Mouse (Mus musculus) lung, adult 2 months (tissue): ENCODE results near the gene Gphn. TPM values are rescaled to one million over a fixed set of nuclear protein-coding genes. Genes with fewer than 3 reads are reported as not detected.
A peak's percentile ranks its signal among the peaks of the same experiment; 100 is the strongest.
"Not testable (repeated sequence)": the region's sequence is repeated elsewhere in the genome, so short reads cannot be mapped to it uniquely, and the experiment has no call there.

Source experiments
- DNase-seq: peaks from one replicate; pipeline ENCODE4 v3.0.0; 2022
- H3K4me1 ChIP-seq: fragments of 200-500 bp; 2 replicates; pipeline ENCODE4 v1.6.1; 2011; ENCODE audit warnings: low read length; ENCODE audit not compliant: control insufficient read depth, insufficient read depth
- H3K4me3 ChIP-seq: fragments of 200-500 bp; replicated peaks from 2 replicates; pipeline ENCODE3; 2011; ENCODE audit warnings: low read depth, mild to moderate bottlenecking, control low read depth, low read length; ENCODE audit errors: extremely low read depth
- CTCF ChIP-seq: fragments of 200-500 bp; IDR thresholded peaks from 2 replicates; pipeline ENCODE4 v1.5.1; 2011; ENCODE audit warnings: mild to moderate bottlenecking, low read length, control low read depth; ENCODE audit not compliant: insufficient read depth
- POLR2A ChIP-seq: fragments of 200-500 bp; IDR thresholded peaks from 2 replicates; pipeline ENCODE4 v1.6.1; 2011; ENCODE audit warnings: low read depth, mild to moderate bottlenecking, control low read depth, low read length, borderline replicate concordance; ENCODE audit errors: extremely low read depth
- WGBS: fragments of 180-500 bp; shearing (Covaris S2); methylation state at CpG from one replicate; pipeline ENCODE4 v1.1.7; 2018; 5-methylcytosine and 5-hydroxymethylcytosine counted together
- polyA plus RNA-seq: library from polyadenylated mRNA; depleted of rRNA; stranded (reverse); fragments of >200 nt; gene quantifications from 2 replicates; pipeline ENCODE4 v1.2.3, GENCODE M21; 2012

Gene Gphn
- polyA plus RNA-seq, 1 experiment: 12.7 TPM

DNA sequence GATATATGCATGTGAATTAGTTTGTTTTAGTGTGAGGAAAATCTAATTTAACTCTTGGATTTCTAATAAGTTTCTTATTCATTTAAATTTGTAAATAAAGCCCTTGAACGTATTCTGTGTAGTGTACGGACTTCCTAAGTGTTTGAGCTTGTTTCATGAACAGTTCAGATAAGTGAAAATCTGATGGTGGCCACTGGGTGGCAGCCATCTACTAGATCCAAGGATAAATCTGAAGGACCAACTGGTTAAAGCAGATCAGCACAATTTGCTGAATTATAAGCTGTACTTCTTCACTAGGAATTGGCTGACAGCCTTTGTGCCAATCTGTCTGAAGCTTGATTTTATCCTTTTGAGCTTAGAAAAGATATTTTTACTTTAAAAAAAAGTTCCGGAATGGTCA lies 105.9 kb downstream of the Gphn start:
- Histone ChIP-seq H3K4me3 (no peak overlapping the region), H3K4me1 (no peaks in the 10 kb centered on the region)
- WGBS: 41% methylated on average over 3 of the region's 3 CpGs
- TF ChIP-seq POLR2A: no peak
- no peak for TF ChIP-seq CTCF
- DNase-seq: peak; percentile 32

DNA sequence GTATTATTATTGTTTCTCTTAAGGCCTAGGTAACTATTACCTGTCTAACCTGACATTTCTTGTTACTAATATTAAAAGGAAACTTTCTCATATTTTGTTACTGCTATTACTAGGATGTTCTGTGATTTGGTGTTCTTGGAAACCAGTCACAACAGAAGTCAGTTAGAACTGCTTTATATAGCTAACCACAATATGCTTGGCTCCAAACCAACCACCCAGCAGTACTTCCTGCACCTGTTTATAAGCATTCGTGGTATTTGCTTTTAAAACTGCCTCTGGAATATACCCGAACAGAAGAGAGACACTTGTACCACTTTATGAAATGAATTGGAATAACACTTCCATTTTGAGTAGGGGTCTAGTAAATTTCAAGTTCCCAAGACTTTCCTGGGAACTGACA lies 130.3 kb downstream of the Gphn start:
- DNase-seq: no peak
- TF ChIP-seq CTCF (no peak), POLR2A (no peak)
- WGBS: 31% methylated on average over 2 of the region's 2 CpGs
- H3K4me1 ChIP-seq: no peaks in the 10 kb centered on the region; the same call in 1 of the 2 replicates
- no peak overlapping the region for H3K4me3 ChIP-seq

DNA sequence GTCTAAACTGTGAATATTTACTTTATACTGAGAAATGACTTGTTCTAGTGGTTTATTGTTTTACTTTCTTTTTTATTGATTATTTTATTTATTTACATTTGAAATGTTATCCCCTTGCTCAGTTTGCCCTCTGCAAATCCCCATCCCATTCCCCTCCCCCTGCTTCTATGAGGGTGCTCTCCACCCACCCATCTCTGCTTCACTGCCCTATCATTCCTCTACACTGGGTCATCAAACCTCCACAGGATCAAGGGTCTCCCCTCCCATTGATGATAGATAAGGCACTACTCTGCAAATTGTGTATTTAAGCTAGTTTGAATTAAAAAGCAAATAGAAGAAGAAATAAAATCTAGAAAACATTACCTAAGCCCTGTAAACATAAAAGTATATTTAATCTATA lies 163.1 kb downstream of the Gphn start:
- no peak for DNase-seq
- TF ChIP-seq POLR2A: no peak
- no peak for TF ChIP-seq CTCF
- H3K4me3 ChIP-seq: no peak overlapping the region
- H3K4me1 ChIP-seq: no peaks in the 10 kb centered on the region

DNA sequence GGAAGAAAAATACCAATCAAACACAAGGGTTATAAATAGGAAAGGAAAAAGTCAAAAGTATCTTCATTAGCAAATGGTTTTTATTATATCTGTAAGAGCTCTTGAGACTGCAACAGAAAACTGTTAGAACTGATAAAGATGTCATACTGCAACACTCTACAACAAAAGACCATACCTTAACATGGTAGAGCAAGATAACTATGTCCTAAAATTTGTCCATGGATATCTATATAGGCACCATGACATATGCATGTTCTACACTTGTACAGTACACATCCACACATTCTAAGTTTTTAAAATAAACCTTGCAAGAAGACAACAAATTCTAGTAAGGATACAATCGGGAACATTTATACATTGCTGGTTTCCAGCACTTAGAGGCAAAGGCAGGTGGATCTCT lies 169.1 kb downstream of the Gphn start:
- Histone ChIP-seq H3K4me1 (no peaks in the 10 kb centered on the region), H3K4me3 (no peak overlapping the region)
- TF ChIP-seq CTCF (no peak), POLR2A (no peak)
- no peak for DNase-seq
- WGBS: 86% methylated on average over 1 of the region's 1 CpGs

DNA sequence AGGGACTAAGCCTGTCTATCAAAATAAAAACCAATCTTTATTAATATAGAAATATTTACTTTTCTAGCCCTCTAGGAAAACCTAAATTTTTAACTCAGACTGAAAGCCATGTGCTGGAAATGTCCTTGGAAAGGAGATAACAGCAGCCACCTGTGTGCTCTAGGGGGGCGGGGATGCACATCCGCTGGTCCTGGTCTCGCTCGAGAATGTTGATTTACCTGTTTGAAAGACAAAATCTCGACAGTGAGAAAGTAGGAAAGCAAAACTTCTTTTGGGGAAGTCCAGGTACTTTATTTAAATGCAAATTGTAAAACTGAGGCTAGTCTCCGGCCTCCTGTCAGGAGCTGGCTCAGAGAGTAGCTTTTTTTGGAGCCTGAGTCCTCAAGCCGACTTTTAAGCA lies 181.3 kb downstream of the Gphn start:
- H3K4me3 ChIP-seq, DNase-seq, H3K4me1 ChIP-seq: not testable (repeated sequence)
- WGBS: 71% methylated on average over 7 of the region's 7 CpGs

DNA sequence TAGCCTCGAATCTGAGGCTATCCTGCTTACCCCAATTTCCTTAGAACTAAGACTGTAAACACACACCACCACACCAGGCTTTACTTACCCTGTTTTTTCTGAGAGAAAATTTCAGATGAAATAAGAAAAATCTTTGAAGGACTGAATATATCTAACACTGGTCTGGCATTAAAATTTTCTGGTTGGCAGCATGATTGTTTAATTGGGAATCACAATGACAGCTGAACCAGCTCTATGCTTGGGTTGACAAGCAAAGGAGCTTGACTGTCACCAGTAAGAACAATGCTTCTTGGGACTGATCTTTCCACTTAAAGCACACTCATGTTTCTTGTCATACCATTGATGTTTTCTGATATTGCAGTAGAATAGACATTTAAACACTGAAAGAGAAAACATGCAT lies 296.0 kb downstream of the Gphn start:
- Histone ChIP-seq H3K4me1 (no peaks in the 10 kb centered on the region), H3K4me3 (no peak overlapping the region)
- no peak for TF ChIP-seq CTCF
- no peak for TF ChIP-seq POLR2A
- 41% methylated on average over 1 of the region's 1 CpGs for WGBS
- no peak for DNase-seq

DNA sequence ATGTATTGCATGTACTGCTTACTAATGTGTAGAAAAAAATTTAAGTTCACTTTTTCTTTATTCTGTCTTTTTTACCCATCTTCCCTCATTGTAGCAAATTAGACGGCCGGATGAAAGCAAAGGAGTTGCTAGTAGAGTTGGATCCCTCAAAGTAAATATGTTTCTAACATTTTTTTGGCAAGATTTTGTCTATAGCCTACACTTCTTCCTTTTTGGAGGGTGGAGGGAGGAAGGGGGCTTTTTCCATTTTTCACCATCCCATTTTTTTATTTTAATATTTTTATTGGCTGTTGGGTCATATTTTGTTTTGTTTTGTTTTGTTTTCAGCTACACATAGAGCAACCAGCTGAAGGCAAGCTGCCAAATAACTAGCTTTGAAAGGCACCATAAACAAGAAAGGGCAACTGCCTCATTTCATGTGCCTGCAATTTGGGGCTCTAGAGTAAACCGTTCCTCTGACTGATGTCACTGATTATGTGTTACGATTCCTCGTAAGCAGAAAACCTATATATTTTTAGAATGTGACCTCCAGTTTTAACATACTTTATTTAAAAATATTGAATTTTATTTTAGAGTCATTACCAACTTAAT lies 296.7 kb downstream of the Gphn start:
- 70% methylated on average over 5 of the region's 5 CpGs for WGBS
- TF ChIP-seq CTCF: no peak
- no peak for TF ChIP-seq POLR2A
- no peak overlapping the region for H3K4me3 ChIP-seq
- H3K4me1 ChIP-seq: no peaks in the 10 kb centered on the region
- DNase-seq: no peak

DNA sequence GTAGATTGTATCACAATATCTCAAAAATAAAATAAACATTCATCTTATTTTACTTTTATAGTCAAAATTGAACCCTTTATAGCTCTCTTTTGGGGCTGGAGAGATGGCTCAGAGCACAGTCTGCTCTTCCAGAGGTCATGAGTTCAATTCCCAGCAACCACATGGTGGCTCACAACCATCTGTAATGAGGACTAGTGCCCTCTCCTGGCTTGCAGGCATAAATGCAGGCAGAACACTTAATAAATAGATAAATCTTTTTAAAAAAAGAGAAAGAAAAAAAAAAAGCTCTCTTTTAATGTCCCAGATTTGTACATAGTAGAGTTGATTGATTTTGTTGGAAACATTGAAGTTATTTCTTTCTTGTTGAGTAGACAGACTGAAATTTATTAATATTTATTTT lies 311.4 kb downstream of the Gphn start:
- DNase-seq, H3K4me3 ChIP-seq, H3K4me1 ChIP-seq: not testable (repeated sequence)

DNA sequence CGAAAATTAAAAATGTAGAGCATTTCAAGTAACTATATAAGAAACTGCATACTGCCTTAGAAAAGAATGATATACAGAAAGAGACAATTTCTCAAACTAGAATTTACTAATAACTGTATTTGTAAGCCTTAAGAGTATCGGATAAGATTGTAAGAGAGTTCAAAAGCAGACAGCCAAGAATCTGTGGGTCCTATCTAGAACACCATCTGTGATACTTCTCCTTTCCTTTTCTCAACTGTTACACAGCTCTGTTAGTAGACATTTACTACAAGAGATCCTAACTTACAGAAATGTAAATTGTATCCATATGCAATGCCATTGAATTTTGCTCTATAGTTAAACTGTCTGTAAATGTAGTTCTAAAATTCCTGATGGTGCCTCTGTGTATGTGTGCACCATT lies 324.7 kb downstream of the Gphn start:
- TF ChIP-seq POLR2A (no peak), CTCF (no peak)
- Histone ChIP-seq H3K4me3 (no peak overlapping the region), H3K4me1 (no peaks in the 10 kb centered on the region)
- DNase-seq: no peak
- WGBS: 90% methylated on average over 2 of the region's 2 CpGs

DNA sequence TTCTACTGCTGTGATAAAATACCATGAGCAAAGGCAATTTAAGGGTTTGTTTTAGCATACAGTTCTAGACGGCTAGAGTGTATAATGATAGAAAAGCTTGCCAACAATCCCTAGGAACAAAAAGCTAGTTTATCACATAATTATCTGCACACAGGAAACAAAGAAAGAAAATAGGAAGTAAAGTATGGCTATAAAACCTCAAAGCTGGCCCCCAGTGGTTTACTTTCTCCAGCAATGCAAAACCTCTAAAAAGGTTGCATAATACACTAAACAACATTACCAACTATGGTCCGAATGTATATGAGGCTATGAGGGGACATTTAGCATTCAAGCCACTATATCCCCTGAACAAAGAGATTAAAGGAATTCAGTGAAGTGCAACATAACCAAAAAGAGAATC lies 405.6 kb downstream of the Gphn start:
- no peak for DNase-seq
- TF ChIP-seq POLR2A: no peak
- no peak for TF ChIP-seq CTCF
- 66% methylated on average over 2 of the region's 2 CpGs for WGBS
- H3K4me1 ChIP-seq: no peaks in the 10 kb centered on the region
- no peak overlapping the region for H3K4me3 ChIP-seq

DNA sequence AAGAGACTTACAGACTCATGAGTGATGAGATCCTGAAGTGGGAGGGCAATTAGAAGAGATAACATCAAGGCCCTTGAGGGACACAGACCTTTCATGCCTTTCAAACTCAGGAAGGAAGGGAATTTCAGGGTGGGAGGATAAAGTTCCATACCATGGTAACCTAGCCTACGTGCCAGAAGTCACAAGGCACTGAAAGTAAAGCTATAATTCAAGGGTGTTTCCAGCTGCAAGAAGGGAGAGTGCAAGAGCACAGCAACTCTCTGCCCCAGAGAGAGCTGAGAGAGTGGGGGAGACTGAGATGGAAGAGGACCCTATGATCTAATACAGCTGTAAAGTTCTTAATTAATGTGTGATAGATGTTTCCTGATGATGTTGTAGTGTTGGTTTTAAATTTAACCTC lies 413.3 kb downstream of the Gphn start:
- TF ChIP-seq CTCF: no peak
- no peak for TF ChIP-seq POLR2A
- WGBS: 24% methylated on average over 1 of the region's 1 CpGs
- Histone ChIP-seq H3K4me1 (peaks cover 3% of the 10 kb centered on the region; the same call in 1 of the 2 replicates), H3K4me3 (no peak overlapping the region)
- no peak for DNase-seq
